Mouse (Mus musculus): Measurements from ENCODE around the gene Vmn2r58. TPM values are rescaled to one million over a fixed set of nuclear protein-coding genes. Genes with fewer than 3 reads are reported as not detected.

Gene Vmn2r58
- not detected in 4 replicates for total RNA-seq (2023; ENCODE audit: inconsistent age)

GRCm38 (mm10) chr7:41872612-41873011, at the start of gene Vmn2r58:
Vmn2r58 (minus strand) TSS chr7:41872712.

Other genes with a start within 250 kb of the Vmn2r58 start
- gene Zfp788, start 239.5 kb downstream of the Vmn2r58 start, total RNA-seq (2023; ENCODE audit: inconsistent age), result 14.4 to 16.2 TPM (median 14.9 TPM) in 4 replicates
- 0.06 to 0.10 TPM in 2 of 4 replicates, not detected in the others for gene Vmn2r59, start 186.3 kb upstream of the Vmn2r58 start, total RNA-seq (2023; ENCODE audit: inconsistent age)
- gene Vmn2r60, start 235.1 kb upstream of the Vmn2r58 start, total RNA-seq (2023; ENCODE audit: inconsistent age), result not detected in 4 replicates

Measured in B cell, adult (primary cell).